Mouse (Mus musculus): Measurements from ENCODE around the gene Txndc15.

Txndc15 gene

DNA sequence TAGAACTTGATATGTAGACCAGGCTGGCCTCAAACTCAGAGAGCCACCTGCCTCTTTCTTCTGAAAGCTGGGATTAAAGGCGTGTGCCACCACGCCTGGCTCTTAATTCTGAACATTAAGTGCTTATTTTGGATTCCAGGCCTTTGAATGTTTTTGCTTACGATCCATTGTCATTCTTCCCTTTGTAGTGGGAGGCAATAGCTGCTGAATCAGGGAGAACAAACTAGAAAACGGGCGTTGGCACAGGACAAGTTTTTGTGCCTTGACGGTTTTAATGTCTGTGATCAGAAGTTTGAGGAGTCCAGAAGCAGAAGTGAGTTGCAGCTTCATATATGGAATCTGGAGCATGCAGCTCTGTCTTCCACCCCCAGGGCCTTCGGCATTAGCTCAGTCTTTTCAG is 16.3 kb downstream of the Txndc15 start:
- in situ Hi-C loops (cut with MboI, MseI) = no loop called here

DNA sequence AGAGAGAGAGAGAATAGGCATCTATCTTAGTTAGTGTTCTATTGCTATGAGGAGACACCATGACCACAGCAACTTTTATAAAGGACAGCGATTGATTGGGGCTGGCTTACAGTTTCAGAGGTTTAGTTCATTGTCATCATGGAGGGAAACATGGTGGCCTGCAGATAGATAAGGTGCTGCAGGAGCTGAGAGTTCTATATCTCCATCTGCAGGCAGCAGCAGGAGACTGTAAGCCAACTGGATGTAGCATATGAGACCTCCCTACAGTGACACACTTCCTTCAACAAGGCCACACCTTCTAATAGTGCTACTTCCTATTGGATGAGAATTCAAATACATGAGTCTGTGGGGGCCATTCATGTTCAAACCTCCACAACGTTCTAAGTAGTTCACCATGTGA is 17.7 kb downstream of the Txndc15 start:
- in situ Hi-C loops (cut with MboI, MseI) = no loop called here

DNA sequence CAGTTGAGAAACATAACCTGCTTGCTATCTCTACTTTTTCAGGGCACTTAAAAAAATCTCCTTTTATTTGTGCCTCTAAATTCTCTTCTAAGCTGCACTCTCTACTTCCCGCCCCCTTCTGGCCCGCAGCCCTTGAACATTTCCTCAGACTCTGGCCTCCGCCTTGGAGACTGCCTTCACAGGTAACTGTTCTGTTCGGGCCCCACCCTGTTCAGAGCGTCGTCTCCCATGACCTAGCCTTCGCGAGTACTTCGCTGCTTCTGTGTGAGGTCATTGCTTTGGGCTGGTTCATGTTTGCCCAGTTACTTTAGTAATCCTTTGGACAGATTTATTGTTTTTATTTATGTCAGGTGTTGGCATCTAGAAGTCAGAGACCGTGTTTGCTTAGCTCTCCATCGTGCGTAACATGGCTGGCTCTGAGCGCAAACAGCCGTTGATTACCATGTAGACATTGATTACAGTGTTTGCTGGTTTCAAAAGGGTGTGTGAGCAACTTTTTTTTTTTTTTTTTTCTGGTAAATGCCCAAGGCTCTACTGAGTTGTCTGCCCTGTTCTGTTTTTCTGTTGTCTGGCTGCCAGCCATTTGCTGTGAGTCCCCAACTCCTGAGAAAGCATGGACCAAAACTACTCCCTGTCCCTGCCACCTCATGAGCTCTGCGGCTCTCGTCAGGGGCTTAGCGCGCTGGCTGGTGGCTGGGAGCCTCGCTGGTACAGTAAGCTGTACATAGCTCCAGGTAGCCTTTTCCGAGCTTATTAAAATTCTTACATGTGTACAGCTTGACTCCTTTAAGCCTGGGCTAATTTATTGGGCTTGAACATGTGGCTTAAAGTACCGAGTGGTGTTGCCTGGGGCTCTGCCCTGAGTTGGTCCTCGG is 19.4 kb downstream of the Txndc15 start:
- in situ Hi-C loops (cut with MboI, MseI) = no loop called here

DNA sequence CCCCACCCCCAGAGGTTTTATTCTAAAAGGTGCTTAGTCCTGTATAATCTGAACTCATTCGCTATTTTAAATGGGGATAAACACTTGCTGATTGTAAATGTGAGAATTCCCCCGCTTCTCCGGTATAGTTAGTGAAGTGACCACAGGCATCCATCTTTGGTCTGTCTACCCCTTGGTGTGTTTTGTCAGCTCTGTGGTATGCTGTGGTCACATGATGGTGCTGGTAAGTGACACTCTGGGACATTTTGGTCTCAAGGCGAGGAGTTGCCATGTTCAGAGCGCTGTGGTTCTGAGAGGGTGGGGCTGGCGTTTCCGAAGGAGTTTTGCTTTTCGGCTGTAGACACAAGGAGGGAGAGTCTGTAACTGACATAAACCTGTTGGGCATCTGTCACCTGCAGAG is 23.4 kb downstream of the Txndc15 start:
- in situ Hi-C loops (cut with MboI, MseI) = no loop called here

DNA sequence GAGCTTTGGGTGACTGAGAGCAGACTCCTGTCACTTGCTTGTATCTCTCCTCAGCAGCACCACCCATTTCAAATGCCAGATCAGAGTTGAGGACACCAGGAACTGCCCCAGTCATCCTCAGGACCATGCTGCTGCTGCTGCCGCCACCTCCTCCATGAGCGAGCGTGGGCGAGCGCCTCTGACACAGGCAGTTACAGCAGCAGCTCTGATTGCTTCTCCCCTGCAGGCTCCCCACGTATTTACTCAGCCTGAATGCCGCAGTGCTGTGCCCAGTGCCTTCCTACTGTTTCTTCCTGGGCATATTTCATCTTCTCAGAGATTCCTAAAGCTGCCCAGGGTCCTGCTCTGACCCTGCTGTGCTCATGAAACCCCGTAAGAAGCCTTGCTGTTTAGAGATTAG is 27.9 kb downstream of the Txndc15 start:
- in situ Hi-C loops (cut with MboI, MseI) = loop anchor here (5.0 to 10.0 kb wide), 2 partner anchors 330 to 748 kb away; no protein-coding TSS in a partner anchor

DNA sequence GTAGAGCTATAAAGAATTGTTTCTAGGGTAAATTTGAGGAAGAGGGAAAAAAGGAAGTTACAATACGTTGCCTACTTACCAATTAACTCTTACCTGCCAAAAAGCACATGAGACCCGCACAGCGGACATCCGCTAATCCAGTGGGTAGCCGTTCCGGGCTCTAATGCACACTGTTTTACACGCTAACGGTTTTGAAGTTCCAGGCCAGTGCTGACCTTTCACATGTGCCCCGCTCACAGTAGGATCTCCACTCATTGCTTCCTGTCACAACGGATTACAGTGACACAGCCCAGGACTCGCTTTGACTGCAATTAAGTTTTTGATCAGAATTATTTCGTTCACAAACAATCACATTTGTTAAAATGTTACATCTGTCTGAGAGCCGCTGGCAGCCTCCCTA is 39.9 kb downstream of the Txndc15 start:
- in situ Hi-C loops (cut with MboI, MseI) = loop anchor here in 1 of 2 experiments (25.0 kb wide), 1 partner anchor 1017 kb away; the partner anchor contains the start of gene Gprin1

DNA sequence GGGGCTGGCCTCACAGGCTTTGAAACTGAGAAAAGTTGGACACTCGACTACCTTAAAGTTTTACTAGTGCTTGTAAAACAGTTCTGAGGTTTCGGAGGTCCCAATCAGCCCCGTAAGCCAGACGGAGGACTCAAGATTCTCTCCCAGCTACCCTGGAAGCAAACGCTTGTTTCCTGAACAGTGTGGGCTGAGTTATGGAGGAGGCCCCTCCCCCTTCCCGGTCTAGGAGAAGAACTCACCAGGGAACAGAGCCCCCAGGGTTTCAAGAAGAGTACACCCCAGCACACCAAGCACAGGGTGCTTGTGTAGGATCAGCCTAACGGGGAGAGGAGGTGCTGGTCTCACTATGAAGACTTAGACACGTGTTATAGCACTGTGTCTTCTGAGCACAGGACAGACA is 42.3 kb downstream of the Txndc15 start:
- in situ Hi-C loops (cut with MboI, MseI) = loop anchor here in 1 of 2 experiments (25.0 kb wide), 1 partner anchor 1019 kb away; the partner anchor contains the start of gene Gprin1

DNA sequence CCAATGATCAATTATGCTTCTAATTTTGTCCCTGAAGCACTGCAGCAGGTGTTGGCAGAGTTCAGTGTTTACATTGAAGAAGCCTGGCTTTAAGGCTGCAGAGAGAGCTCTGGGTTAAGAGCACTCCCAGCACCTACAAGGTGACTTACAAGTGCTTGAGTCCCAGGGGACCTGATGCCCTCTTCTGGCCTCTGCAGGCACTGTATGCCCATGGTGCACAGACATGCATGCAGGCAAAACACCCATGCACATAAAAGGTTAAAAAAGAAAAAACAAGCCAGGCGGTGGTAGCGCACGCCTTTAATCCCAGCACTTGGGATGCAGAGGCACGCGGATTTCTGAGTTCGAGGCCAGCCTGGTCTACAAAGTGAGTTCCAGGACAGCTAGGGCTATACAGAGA is 43.2 kb downstream of the Txndc15 start:
- in situ Hi-C loops (cut with MboI, MseI) = loop anchor here in 1 of 2 experiments (25.0 kb wide), 1 partner anchor 1020 kb away; the partner anchor contains the start of gene Gprin1

DNA sequence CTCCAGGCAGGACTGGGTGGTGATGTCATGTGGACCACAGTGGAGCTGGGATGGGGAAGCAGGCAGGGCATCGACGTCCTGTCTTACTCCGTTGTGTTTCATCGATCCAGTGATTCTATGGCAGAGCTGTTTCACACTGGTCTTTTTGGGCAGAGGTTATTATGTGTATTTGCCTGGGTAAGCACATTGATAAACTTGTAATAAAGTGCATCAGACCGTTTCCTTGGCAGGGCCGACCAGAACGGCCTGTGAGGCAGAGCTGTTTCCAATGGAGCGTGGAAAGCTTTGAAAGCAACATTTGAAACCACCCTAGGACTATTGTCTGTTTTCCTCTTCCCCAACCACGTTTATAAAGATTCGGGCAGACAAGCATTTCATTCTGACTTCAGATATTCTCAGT is 46.1 kb downstream of the Txndc15 start:
- in situ Hi-C loops (cut with MboI, MseI) = loop anchor here in 1 of 2 experiments (25.0 kb wide), 1 partner anchor 1023 kb away; the partner anchor contains the start of gene Gprin1

DNA sequence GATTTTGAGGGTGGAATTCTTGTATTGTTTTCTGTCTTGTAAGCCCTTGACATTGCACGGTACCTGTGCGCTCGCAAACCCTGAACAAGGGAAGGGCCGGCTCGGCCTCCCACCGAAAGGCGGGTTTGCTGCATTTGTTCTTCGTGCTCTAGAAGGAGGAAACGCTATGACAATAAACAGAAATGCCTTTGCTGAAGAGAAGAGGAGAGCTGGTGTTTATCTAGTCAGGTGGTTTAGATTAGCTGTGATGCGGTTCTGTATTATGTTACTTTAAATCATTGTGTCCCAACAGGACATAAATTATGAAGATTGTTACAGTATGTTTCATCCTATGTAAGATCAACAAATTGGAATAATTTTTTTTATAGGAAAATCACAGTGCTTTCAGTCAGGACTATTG is 47.0 kb downstream of the Txndc15 start:
- in situ Hi-C loops (cut with MboI, MseI) = loop anchor here in 1 of 2 experiments (25.0 kb wide), 1 partner anchor 1024 kb away; the partner anchor contains the start of gene Gprin1

DNA sequence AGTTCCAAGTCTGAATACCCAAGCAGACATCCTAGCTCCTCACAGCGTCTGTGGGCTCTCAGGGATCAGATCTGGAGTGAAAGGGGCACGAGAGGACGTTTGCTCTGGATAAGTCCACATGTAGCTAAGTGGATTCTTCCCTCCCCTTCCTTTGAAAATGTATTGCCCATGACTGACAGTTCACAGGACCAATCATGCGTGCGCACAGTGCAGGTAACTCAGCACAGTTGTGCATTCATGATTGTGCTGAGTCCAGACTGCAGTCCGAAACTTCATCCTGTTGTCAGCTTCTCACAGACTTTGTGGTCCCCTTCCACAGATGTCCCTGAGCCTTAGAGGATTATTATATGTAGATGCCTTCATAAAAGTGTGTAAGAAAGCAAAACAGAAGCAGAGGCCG is 59.9 kb downstream of the Txndc15 start:
- in situ Hi-C loops (cut with MboI, MseI) = loop anchor here in 1 of 2 experiments (25.0 kb wide), 1 partner anchor 1037 kb away; the partner anchor contains the start of gene Gprin1

DNA sequence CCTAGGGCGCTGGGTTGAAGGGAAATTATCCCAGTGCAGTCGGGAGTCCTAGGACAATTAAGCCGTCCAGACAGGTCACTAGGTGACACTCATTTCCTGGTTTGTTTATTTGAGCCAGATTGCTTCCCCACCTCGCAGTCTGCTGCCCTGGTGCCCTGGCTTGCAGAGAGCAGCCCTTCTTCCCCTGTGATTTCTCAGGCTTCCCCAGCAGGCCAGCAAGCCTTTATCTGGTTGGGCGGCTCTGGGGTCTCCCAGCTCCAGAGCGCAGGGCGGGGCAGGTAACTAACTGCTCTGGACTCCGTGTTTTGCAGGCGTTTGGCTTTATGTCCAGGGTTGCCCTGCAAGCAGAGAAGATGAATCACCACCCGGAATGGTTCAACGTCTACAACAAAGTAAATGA is 60.6 kb downstream of the Txndc15 start:
- in situ Hi-C loops (cut with MboI, MseI) = no loop called here
